Mouse (Mus musculus) heart, postnatal 0 days (tissue): ENCODE results near the gene Slc13a5. TPM values are rescaled to one million over a fixed set of nuclear protein-coding genes. Genes with fewer than 3 reads are reported as not detected.

Experiments used
- ATAC-seq: fragments of 200-750 bp; cut with Nextera tagmentation; 2 replicates; pipeline ENCODE4 v1.8.0; 2017; ENCODE audit warnings: low read depth, moderate number of reproducible peaks, moderate library complexity; ENCODE audit not compliant: insufficient read depth
- DNase-seq: peaks from one replicate; pipeline ENCODE4 v3.0.0-alpha.2; 2016; ENCODE audit warnings: low spot score
- H3K27ac ChIP-seq: fragments of 300-500 bp; sonication (generic); 2 replicates; pipeline ENCODE4 v1.5.1; 2014; ENCODE audit warnings: low read depth, mild to moderate bottlenecking
- H3K27me3 ChIP-seq: fragments of 300-500 bp; sonication (generic); 2 replicates; pipeline ENCODE4 v1.6.1; 2014; ENCODE audit warnings: low read length, mixed read lengths; ENCODE audit not compliant: control insufficient read depth, insufficient read depth
- H3K36me3 ChIP-seq: fragments of 300-500 bp; sonication (generic); replicated peaks from 2 replicates; pipeline ENCODE4 v1.6.1; 2014; ENCODE audit warnings: low read length, mixed read lengths; ENCODE audit not compliant: control insufficient read depth, insufficient read depth
- H3K4me1 ChIP-seq: fragments of 300-500 bp; sonication (generic); 2 replicates; pipeline ENCODE4 v1.6.1; 2014; ENCODE audit warnings: antibody characterized with exemption; ENCODE audit not compliant: control insufficient read depth, insufficient read depth
- H3K4me2 ChIP-seq: fragments of 300-500 bp; sonication (generic); 2 replicates; pipeline ENCODE4 v1.6.1; 2014; ENCODE audit warnings: low read depth, mild to moderate bottlenecking, low read length, moderate library complexity
- H3K4me3 ChIP-seq: fragments of 300-500 bp; sonication (generic); 2 replicates; pipeline ENCODE4 v1.5.1; 2014; ENCODE audit warnings: low read depth, low read length
- H3K9ac ChIP-seq: fragments of 300-500 bp; sonication (generic); replicated peaks from 2 replicates; pipeline ENCODE4 v1.6.1; 2014; ENCODE audit warnings: low read depth, low read length, mixed read lengths
- H3K9me3 ChIP-seq: fragments of 300-500 bp; sonication (generic); replicated peaks from 2 replicates; pipeline ENCODE4 v1.6.1; 2016; ENCODE audit warnings: low read length; ENCODE audit not compliant: control insufficient read depth
- CTCF ChIP-seq: IDR thresholded peaks from 2 replicates; pipeline ENCODE4 v1.5.1; 2016; ENCODE audit warnings: antibody characterized with exemption, control low read depth, low read depth
- EP300 ChIP-seq: IDR thresholded peaks from 2 replicates; pipeline ENCODE4 v1.6.1; 2016; ENCODE audit warnings: antibody characterized with exemption, low read depth
- WGBS: fragments of 180-500 bp; shearing (Covaris S2); extraction: QIAGEN DNeasy Blood & Tissue Kit; methylation state at CpG from one replicate; pipeline ENCODE4 v1.1.7; 2014; 5-methylcytosine and 5-hydroxymethylcytosine counted together
- polyA plus RNA-seq: library from polyadenylated mRNA; unstranded; fragments of >200 nt; fragmentation: Nextera tagmentation; extraction: Ambion mirVana; gene quantifications from 2 replicates; pipeline ENCODE4 v1.2.1, GENCODE M21; 2015
- total RNA-seq: library from RNA; depleted of rRNA; stranded (reverse); fragments of >200 nt; gene quantifications from 2 replicates; pipeline ENCODE4 v1.2.3, GENCODE M21; 2014; ENCODE audit warnings: low replicate concordance

Slc13a5 gene
- total and polyA plus RNA-seq, 2 experiments from 2014 or later = not detected

- ATAC-seq (no peak), DNase-seq (no peak)
- no peaks in the 10 kb centered on the region for H3K27me3 ChIP-seq
- H3K4me1 ChIP-seq = no peaks in the 10 kb centered on the region
- TF ChIP-seq CTCF (no peak), EP300 (no peak)
- no peak overlapping the region for H3K27ac ChIP-seq
- 75% methylated on average over 3 of the region's 3 CpGs for WGBS
- no peaks in the 10 kb centered on the region for H3K36me3 ChIP-seq
- no peak overlapping the region for H3K9ac ChIP-seq
- no peaks in the 10 kb centered on the region for H3K9me3 ChIP-seq
- no peak overlapping the region for H3K4me2 ChIP-seq
- H3K4me3 ChIP-seq = no peak overlapping the region
Measured at GRCm38 (mm10) chr11:72286651-72287050, 19.6 kb upstream of the Slc13a5 start.

- Histone ChIP-seq H3K4me2 (no peak overlapping the region), H3K36me3 (no peaks in the 10 kb centered on the region)
Measured at GRCm38 (mm10) chr11:72285971-72286480, 19.0 kb upstream of the Slc13a5 start.

GRCm38 (mm10) chr11:72284532-72285182 is 17.6 kb upstream of the Slc13a5 start:
- no peak for DNase-seq
- Histone ChIP-seq H3K27ac (no peak overlapping the region), H3K4me2 (no peak overlapping the region), H3K4me1 (no peaks in the 10 kb centered on the region), H3K4me3 (no peak overlapping the region), H3K9ac (no peak overlapping the region), H3K36me3 (no peaks in the 10 kb centered on the region), H3K27me3 (no peaks in the 10 kb centered on the region), H3K9me3 (no peaks in the 10 kb centered on the region)
- TF ChIP-seq CTCF (no peak), EP300 (no peak)
- no peak for ATAC-seq
- WGBS = 56% methylated on average over 14 of the region's 14 CpGs

More at GRCm38 (mm10) chr11:72285971-72286480, 19.0 kb upstream of the Slc13a5 start:
- H3K9ac ChIP-seq = no peak overlapping the region
- 68% methylated on average over 6 of the region's 6 CpGs for WGBS
- H3K27me3 ChIP-seq = no peaks in the 10 kb centered on the region
- no peak for TF ChIP-seq CTCF
- no peak for TF ChIP-seq EP300
- no peak overlapping the region for H3K4me3 ChIP-seq
- H3K27ac ChIP-seq = no peak overlapping the region
- ATAC-seq = no peak
- H3K9me3 ChIP-seq = no peaks in the 10 kb centered on the region
- no peaks in the 10 kb centered on the region for H3K4me1 ChIP-seq
- DNase-seq = no peak

GRCm38 (mm10) chr11:72283486-72284224 is 16.6 kb upstream of the Slc13a5 start:
- H3K27me3 ChIP-seq = no peaks in the 10 kb centered on the region
- no peak overlapping the region for H3K4me3 ChIP-seq
- no peak for TF ChIP-seq EP300
- TF ChIP-seq CTCF = no peak
- H3K27ac ChIP-seq = no peak overlapping the region
- no peaks in the 10 kb centered on the region for H3K9me3 ChIP-seq
- 83% methylated on average over 16 of the region's 16 CpGs for WGBS
- no peak overlapping the region for H3K9ac ChIP-seq
- no peaks in the 10 kb centered on the region for H3K36me3 ChIP-seq
- ATAC-seq (no peak), DNase-seq (no peak)
- H3K4me1 ChIP-seq = no peaks in the 10 kb centered on the region
- H3K4me2 ChIP-seq = no peak overlapping the region

- no peak overlapping the region for H3K4me3 ChIP-seq
- no peak overlapping the region for H3K9ac ChIP-seq
- H3K9me3 ChIP-seq = no peaks in the 10 kb centered on the region
- TF ChIP-seq EP300 (no peak), CTCF (no peak)
- H3K27ac ChIP-seq = no peak overlapping the region
- ATAC-seq = no peak
- H3K36me3 ChIP-seq = no peaks in the 10 kb centered on the region
- no peaks in the 10 kb centered on the region for H3K27me3 ChIP-seq
- no peaks in the 10 kb centered on the region for H3K4me1 ChIP-seq
- H3K4me2 ChIP-seq = no peak overlapping the region
- 51% methylated on average over 5 of the region's 5 CpGs for WGBS
- no peak for DNase-seq
Measured at GRCm38 (mm10) chr11:72281852-72282400, 14.9 kb upstream of the Slc13a5 start.
